Mouse (Mus musculus): ENCODE data around the gene Cnp.
"Not testable (repeated sequence)": the region's sequence is repeated elsewhere in the genome, so short reads cannot be mapped to it uniquely, and the experiment has no call there.

Gene Cnp

DNA sequence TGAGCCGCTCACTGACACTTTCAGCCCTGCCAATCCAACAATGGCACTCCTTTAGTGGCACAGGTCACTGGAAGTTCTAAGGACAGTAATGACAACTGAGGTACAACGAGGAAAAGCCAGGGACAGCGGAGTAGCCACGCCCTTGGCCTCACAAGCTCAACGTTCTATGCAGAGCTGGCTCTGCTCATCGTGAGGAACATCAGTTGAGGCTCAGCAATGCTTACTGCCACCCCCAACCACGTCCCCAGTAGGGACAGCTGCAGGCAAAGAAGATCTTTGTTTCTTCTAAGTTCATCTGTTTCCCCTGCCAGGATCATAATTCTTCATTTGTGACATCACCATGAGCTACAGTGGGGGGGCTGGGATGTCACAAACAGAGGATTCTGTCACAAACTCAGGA lies 19.9 kb downstream of the Cnp start:
- no peak for DNase-seq

DNA sequence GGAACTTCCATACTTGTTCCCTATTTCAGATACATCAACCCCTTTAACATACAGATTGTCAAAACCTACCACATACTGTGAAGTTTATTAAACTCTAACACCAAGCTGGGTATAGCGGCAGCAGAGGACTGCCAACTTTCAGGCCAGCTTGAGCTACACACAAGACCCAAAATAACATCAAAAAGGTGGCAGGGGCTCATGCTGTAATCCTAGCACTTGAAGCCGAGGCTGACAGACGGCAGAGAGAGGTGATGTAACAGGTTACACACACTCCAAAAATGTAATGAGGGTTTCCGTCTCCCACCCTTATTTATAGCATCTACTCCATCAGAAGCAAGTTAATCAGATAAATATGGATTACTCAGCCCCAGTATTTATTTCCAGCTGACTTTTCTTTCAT lies 20.8 kb downstream of the Cnp start:
- no peak for DNase-seq

DNA sequence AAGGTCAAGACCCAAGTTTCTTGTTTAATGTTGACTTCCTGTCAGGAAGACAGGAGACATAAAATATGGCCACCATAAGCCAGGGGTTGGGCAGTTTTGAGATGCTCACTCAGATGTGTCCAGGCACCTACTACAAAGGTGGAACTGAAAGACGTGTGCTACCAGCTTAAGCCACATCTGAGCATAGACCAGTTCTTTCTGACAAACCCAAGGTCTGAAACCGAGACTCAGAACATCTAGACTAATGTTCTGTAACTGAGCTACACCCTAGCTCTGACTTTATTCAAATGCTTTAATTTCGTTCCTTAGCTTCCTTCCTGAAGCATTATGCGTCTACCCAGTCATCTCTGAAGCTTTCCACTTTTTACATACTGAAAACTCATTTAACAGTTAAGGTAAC lies 23.4 kb downstream of the Cnp start:
- no peak for DNase-seq

DNA sequence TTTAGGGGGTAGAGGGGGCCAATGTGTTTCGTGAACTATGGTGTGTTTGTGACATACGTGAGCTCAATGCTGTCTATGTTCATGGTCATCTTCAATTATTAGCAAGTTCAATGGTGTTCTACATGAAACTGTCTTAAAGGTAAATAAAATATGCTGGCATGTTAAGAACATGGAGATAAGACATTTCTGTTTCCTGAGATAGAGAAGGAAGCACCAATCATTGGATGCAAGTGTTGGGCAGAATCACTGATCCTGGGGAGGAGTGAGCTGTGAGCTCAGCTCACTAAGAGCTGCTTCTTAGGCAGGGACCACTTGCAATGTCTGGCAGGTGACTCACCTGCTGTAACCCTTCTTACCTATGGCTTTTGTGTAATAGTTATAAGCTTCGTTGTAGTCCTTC lies 26.7 kb downstream of the Cnp start:
- DNase-seq = no peak

DNA sequence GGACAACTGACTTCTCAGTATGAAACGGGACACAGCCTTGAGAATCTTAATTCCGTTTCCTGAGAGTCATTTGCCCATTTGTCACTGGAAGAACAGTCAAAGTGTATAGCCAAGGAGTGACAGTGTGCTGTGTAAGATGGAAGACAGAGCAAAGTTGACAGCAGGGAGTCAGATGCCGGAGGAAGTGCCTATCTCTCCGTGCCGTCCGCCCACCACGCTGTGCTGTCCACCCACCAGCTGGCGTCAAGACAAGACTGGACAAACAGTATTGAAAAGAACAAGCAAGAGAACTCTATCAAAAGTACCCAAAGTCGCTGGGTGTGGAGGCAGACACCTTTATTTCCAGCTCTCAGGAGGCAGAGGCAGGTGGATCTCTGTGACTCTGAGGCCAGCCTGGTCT lies 28.5 kb downstream of the Cnp start:
- DNase-seq = no peak

DNA sequence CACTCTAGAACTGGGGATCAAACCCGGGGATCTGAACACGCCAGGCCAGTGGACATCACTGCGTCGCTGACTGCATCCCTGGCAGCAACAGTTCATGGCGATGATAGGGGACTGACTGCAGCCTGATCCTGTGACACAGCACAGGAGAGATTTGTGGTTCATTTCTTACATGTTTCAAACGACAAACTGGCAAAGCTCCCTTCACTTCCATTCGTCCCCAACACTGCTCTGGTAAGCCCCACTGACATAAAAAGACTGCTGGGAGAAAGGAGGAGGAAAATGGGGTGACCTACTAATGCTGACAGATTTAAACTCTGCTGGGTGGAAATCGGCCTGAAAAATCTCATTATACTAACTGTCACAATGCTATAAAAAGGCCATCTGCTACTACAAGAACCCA lies 29.1 kb downstream of the Cnp start:
- DNase-seq = no peak

DNA sequence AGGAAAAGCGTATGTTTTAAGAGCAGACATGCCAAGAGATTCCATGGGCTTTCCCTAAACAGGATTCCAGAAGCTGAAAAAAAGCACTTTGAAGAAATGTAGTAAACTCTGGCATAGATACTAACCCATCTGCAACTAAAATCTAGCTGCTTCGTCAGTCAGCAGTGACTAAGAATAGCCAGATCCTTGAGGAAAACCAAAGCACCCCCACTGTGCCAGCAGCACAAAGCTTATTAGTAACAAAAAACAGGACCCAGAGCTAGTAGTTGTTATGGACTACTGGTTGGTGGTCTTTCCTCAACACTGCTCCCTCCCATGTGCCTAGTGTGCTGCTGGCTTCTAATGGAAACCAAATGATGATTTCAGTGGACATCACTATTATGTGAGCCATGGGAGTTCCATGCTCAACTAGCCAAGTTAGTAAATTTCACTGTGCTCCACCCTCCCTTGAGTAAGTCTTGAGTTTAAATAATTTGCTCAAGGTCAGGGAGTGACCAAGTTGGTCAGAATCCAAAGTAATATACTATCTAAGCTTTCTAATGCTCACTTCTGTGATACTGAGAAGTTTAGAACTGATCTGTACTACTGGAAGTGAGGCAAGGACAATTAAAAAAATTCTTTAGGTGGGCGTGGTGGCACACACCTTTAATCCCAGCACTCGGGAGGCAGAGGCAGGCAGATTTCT lies 29.8 kb downstream of the Cnp start:
- DNase-seq = no peak

DNA sequence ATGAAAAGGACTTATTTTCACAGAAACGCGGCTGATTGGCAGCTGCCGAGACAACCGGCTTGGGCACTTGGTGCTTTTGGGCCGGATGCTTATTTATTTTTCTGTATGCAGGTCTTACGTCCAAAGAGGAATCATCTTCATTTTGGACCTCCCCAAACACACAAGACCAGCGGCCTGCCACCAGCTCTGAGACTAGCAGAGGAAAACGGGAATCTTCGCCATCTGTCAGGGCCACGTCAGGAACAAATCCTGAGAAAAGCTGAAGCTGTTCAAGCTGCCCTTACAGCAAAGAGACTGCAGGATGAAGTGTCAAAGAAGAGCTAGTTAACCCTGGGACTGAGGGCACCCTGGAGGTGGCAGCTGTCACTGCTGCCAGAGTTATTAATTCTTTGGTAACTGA lies 30.7 kb downstream of the Cnp start:
- no peak for DNase-seq

DNA sequence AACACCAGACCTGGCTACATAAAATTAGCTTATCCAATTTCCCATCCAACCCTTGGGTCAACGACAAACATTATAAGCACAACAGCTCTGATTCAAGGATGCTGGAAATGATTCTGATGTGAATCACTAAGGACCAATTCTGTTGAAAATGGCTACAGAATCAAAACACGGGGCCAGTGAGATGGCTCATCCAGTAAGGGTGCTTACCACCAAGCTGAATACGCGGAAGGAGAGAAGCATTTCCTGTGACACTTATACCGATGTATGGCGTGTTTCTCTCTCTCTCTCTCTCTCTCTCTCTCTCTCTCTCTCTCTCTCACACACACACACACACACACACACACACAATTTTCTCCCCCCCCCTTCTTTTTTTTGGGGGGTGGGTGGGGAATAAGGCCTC lies 32.4 kb downstream of the Cnp start:
- DNase-seq = no peak

DNA sequence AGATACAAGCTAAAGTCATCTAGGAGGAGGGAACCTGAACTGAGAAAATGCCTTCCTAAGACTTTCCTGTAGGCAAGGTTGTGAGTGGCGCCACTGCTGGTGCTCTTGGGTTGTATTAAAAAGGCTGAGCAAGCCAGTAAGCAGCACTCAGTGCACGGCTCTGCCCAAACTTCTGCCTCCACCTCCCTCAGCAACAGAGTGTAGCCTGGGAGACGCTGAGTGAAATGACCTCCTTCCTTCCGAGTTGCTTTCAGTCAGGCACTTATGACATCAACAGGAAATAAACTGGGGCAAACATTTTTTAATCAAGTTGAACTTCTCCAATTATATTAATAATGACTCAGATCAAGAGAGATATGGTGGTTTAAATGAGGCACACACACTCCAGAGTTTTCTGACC lies 34.1 kb downstream of the Cnp start:
- DNase-seq = no peak

DNA sequence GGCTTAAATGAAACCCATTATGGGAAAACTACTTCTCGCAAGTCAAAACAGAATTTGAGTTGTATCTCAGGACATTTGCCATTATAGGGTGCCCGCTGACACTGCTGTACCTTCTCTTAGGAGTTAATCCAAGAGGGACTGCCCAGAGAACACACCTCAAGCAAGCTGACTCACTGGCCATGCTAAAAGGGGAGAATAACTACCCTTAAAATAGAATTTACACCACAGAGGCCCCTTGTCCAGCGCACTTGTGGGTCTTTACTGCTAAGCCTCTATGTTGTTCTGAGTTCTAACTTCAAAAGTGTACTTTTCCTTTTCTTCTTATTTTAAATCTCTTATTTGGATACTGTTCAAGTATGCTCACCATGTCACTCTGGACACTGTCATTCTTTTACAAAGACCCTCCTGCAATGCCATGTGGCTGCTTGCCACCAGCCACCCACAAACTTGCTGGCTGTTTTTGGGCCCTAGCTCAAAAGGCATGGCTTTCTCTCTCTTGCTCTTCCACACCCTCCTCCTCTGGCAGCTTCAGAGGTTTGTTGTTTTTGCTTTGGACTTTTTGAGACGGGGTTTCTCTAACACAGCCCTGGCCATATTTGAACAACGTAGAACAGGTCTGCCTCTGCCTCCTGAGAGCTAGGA lies 34.8 kb downstream of the Cnp start:
- DNase-seq = no peak

DNA sequence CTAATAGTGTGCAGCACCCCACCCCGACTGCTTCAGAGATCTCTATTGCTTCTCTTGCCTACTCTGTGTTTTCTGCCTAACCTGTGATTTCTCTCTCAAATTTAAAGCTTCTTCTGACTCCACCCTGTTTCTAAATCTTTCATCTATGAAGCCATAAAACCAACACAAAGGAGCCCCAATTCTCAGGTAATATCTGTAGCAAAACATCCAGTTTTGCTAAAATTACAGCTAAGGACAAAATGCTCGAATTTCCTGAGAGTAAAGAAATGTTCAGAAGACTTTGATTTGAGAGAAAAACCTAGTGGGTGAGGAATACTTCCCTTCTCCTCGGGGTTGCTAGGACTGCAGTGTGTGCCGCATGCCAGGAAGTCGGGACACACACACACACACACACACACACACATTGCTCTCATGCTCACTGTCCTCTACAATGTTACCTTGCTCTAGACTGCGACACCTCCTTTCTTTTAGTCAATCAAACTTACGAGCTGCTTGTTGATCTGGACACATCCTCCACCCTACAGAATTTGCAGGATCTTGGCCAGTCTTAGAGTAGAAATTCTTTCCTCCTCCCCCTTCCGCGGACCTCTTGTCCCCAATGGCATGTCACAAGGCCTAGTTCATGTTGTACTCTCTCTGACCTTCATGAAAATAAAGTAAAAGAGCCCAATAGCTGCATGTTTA lies 35.4 kb downstream of the Cnp start:
- DNase-seq = peak; percentile 49

DNA sequence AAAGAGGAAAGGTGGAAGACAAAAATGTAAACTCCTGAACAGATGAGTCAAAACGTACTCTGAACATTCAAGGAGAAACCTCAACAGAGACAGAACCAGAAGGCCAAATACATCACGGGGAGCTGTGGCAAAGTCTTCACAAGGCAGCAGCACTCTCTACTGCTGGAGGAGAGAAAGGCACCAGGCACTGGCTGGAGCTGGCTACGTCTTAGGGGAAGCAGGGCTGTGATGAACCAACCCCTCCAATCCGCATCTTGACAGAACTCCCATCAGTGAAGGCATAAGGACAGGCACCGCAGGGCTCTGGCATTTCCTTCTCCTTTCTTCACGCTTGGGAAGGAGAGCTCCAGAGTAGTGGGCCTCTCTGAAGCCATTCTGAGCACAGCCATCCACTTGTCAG lies 36.9 kb downstream of the Cnp start:
- no peak for DNase-seq

DNA sequence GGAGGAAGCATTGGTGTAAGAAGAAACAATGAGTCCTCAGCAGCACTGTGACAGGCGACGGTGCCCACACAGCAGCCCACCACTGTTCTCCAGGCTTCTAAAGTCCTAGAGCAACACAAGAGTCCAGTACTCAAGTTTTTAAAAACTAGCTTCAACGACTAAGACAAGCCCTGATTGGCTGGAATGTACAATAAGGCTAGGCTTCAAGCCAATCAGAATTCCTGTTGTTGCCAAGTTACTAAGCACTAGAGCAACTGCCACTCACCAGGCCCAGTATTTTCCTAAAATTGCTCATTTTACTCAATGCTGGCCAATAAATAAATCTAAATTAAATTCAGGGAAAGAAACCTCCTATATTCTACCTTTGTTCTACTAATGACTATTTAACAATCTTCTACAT lies 38.5 kb downstream of the Cnp start:
- DNase-seq = no peak

DNA sequence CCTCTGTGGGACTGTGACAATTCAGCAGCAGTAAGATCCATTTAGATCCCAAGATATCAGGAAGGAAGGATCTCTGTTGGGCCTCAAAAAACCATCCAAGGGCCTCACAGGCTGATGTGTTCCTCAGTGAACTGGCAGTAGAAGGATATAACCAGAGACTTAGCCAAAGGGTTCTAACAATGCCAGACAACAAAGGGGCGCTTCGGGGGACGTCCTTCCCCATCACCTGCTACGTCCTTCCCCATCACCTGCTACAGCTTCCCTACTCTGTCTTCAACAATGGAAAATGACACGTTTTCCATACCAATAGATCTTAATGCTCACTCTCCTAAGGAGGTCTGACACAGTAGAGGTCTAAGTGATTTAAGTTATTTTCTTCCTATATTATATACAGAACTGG lies 41.6 kb downstream of the Cnp start:
- DNase-seq = no peak

DNA sequence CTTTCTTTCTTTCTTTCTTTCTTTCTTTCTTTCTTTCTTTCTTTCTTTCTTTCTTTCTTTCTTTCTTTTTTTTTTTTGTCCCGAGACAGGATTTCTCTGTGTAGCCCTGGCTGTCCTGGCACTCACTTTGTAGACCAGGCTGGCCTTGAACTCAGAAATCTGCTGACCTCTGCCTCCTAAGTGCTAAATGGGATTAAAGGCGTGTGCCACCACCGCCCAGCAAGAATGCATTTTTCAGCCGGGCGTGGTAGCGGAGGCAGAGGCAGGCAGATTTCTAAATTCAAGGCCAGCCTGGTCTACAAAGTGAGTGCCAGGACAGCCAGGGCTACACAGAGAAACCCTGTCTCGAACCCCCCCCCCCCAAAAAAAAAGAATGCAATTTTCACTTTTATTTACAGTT lies 42.1 kb downstream of the Cnp start:
- not testable (repeated sequence) for DNase-seq

DNA sequence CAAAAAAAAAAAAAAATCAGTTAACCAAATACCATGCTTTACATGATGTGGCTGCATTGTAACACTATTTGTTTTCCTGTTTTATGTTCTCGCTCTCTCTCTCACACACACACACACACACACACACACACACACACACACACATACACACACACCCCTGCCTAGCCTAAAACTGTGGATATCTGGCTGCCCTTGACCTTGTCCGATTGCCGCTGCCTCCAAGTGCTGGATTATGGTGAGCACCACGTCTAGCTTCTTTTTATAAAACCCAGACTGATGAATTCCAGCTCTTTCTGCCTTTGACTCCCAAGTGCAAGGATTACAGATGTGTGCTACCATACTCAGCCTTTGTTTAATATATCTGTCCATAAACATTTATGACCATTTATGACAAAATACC lies 42.8 kb downstream of the Cnp start:
- no peak for DNase-seq

DNA sequence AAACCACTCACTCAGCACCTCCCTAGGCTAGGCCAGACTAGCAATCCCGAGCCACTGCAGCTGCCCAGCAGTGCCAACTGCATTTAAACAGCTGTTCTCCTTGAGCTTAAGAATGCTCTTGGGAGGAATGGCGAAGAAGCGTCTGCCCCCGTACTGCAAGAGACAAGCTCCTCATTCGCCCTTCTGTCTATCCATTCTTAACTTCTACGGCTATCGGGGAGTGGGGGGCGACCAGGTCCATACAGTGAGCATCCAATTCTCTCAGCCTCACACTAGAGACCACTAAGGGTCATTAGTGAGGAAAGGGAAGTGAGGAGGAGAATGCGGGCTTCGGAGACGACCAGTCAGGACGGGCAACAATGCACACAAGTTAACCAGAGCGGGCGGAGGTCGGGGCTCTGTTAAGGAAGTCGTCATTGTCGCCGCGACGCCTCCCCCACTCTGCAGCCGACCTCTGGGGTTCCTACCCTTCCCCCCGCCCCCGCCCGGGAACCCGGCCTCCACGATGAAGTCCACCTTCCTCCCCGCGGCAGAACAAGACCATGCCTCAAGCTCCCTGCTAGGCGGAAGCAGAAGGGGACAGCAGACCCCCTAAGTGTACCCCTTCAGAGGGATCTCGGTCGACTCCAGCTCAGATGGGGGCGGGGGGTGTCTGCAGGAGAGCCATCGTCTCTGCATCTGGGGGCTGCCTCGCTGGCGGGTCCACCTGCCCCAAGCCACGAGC lies 44.2 kb downstream of the Cnp start, which contains the start of gene Nkiras2:
Nkiras2 (plus strand) TSS at position 484 of the 724 bp plus-strand sequence.
- DNase-seq = peak; percentile 59

DNA sequence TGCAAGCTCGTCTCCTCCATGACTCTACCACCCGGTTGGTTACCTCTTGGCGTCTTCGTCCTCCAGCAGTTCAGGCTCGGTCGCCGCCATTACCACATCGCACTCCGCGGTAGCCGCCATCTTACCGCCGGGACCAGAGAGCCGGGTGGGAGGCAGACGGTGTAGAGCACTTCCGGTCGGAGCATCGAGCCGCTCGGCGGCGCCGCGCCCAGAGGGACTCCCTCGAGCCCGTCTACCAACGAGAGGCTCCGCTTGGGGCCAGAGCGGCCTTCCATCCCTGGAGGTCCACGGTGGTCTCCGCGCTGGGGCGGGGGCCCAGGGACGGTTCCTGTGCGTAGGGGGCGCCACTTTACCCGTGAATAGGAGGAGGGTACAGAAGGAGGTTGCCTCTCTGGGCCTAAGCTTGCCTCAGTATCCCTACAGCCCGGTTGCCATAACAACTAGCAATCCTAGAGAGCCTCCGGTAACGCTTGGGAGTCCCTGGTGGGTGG lies 44.8 kb downstream of the Cnp start:
- peak; percentile 95 for DNase-seq

DNA sequence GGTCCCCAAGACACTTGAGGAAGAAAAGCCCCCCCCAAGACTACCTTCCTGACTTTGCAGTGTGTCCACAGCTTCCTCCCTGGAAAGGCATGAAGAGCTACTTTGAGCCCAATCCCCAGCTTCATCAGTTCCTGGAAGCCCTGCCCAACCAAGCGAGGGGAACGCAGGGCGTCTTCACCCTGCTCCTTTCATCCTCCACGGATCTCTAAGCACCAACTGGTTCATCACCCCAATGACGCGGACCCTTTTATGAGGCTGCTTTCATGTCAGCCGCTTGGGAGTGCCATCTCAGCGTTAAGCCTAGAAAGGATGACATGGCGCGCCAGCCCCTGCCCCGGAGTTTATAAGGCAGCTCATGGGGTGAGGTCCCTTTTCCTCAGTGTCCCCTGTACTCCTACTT lies 45.3 kb downstream of the Cnp start, which contains the start of gene Dnajc7:
Dnajc7 (minus strand) TSS at position 187 of the 400 bp plus-strand sequence.
- no peak for DNase-seq

DNA sequence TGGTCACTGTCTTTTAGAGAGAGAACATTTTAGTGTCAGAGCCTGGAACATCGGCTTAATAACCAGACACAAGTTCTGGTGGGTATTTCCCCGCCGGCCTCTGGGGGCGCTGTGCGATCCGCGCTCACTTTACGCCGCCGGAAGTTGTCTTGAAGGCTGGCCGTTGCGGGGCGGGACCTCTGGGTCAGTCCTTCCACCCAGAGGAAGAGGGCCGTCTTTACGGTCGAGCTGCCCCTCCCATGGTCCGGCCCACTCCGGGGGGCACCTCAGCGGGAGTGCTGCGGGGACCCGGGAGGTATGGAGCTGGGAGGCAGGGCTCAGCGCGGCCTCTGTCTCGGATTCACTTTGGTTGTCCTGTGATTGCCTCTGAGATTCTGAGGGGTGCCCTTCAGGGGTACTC lies 48.0 kb downstream of the Cnp start:
- DNase-seq = peak; percentile 96

DNA sequence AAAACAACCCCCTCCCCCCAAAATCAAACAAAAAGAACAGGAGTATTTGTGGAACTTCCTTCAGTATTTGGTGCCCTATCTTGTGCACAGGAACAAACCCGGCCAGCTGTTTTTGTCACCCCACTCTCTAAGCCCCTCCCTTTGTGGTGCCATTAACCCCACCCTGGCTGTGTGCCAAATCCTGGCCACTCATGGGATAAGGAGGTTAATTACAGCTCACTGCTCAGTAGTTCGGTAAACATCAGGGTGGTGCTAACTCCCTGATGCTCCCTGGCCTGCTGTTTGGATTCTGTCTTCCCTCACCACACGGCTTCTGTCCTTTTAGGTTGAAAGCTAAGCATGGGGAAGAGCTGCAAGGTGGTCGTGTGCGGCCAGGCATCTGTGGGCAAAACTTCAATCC lies 49.2 kb downstream of the Cnp start:
- DNase-seq = peak; percentile 44
